Comparison of ENCODE assay signal across 12 mouse cellular contexts in genomic region chr10:127176756-127177155, GRCm38 (mm10). TPM values are rescaled to one million over a fixed set of nuclear protein-coding genes. Genes with fewer than 3 reads are reported as not detected.
A peak's percentile ranks its signal among the peaks of the same experiment; 100 is the strongest.
DNase-seq lines count a peak whose midpoint lies in the region; ATAC-seq and TF ChIP-seq lines count a peak whose summit lies in the region.
"Had no signal": no experiment of that assay in that cellular context is flagged by ENCODE, and none has a peak within 500 bp of the region (broad histone marks: within the 10 kb centered on the region; RNA-seq: fewer than 3 reads in every experiment).

No protein-coding gene starts in this region.

- H3K4me3 ChIP-seq in liver, embryonic 11.5 days (ENCODE audit: low read depth, low read length): 0 out of 2 replicates have a peak overlapping the region, but pooled peaks have one; percentile 19
- no peak overlapping the region for H3K4me3 ChIP-seq in liver, embryonic 14.5 days (ENCODE audit: insufficient read depth in 1 of 2, low read depth in 2 of 2, low read length in 2 of 2)
- H3K4me3 ChIP-seq: layer of hippocampus, adult 2 months had no signal

- H3K9ac ChIP-seq in liver, embryonic 11.5 days (ENCODE audit: low read depth, low read length): no peak overlapping the region
- no peak overlapping the region for H3K9ac ChIP-seq in liver, embryonic 14.5 days (replicated peaks)

- 11% methylated on average over 7 of the region's 7 CpGs for WGBS in liver, embryonic 11.5 days
- 5% methylated on average over 7 of the region's 7 CpGs for WGBS in liver, embryonic 14.5 days (ENCODE audit: insufficient replicate concordance)

- no peaks in the 10 kb centered on the region for H3K36me3 ChIP-seq in liver, embryonic 11.5 days (ENCODE audit: control insufficient read depth, insufficient read depth, low read length)
- H3K36me3 ChIP-seq in liver, embryonic 14.5 days (replicated peaks; ENCODE audit: control insufficient read depth, insufficient read depth, low read depth): no peaks in the 10 kb centered on the region

- H3K4me1 ChIP-seq in liver, embryonic 11.5 days (replicated peaks; ENCODE audit: control insufficient read depth, insufficient read depth, low read length): peaks cover 36% of the 10 kb centered on the region
- peaks cover 11% of the 10 kb centered on the region in 2 experiments for H3K4me1 ChIP-seq in liver, embryonic 14.5 days (replicated peaks; ENCODE audit: control insufficient read depth in 2 of 2, insufficient read depth in 2 of 2, low read length in 1 of 2)

- no peak for ATAC-seq in liver, embryonic 11.5 days (replicated peaks; ENCODE audit: low FRiP score)
- no peak for ATAC-seq in liver, embryonic 14.5 days (ENCODE audit: insufficient read depth)

- DNase-seq in heart, adult 11 months: peak; percentile 89
- DNase-seq in heart, postnatal 4 days: no peak
- DNase-seq in liver, embryonic 11.5 days (ENCODE audit: low spot score): peak; percentile 29
- DNase-seq in liver: no peak
- peak; percentile 1 for DNase-seq in NIH3T3 (ENCODE audit: low read depth)
- no peak for DNase-seq in liver, embryonic 14.5 days (ENCODE audit: low read depth in 3 of 3, low spot score in 3 of 3)
- no peak for DNase-seq in lung, adult 18-20 months
- no peak for DNase-seq in lung, postnatal 4 days
- DNase-seq: adrenal gland, adult 2 months; right cerebral cortex, postnatal 25 days had no signal

- TF ChIP-seq CTCF in liver, embryonic 14.5 days (IDR thresholded peaks at IDR 0.05; ENCODE audit: low read depth): no peak

- TF ChIP-seq EP300 in liver, embryonic 14.5 days (IDR thresholded peaks at IDR 0.05; ENCODE audit: low read depth): no peak

- peaks cover 50% of the 10 kb centered on the region for H3K27me3 ChIP-seq in liver, embryonic 11.5 days (replicated peaks; ENCODE audit: control insufficient read depth, insufficient read depth, low read length)
- H3K27me3 ChIP-seq in liver, embryonic 14.5 days (ENCODE audit: control insufficient read depth, insufficient read depth, low read length): peaks cover 46% of the 10 kb centered on the region

- no peak overlapping the region for H3K27ac ChIP-seq in liver, embryonic 11.5 days (ENCODE audit: low read depth, low read length)
- no peak overlapping the region for H3K27ac ChIP-seq in liver, embryonic 14.5 days

- peak overlapping the region; percentile 88 for H3K4me2 ChIP-seq in liver, embryonic 11.5 days
- peak overlapping the region; percentile 67 for H3K4me2 ChIP-seq in liver, embryonic 14.5 days (ENCODE audit: low read depth)

- H3K9me3 ChIP-seq in liver, embryonic 11.5 days (ENCODE audit: control insufficient read depth, low read length): no peaks in the 10 kb centered on the region
- no peaks in the 10 kb centered on the region for H3K9me3 ChIP-seq in liver, embryonic 14.5 days (ENCODE audit: control insufficient read depth, low read length)

RNA-seq across cellular contexts. Expression of gene Slc26a10, which starts 3.7 kb away (rescaled TPM):
- 10 to 100 TPM; 25.7 to 31.8 TPM for total RNA-seq in heart, postnatal 4 days (2021)
- polyA plus RNA-seq in liver, embryonic 11.5 days (2014; fragmentation: Nextera tagmentation; extraction: Ambion mirVana): 3.6 and 5.2 TPM in 2 replicates
- polyA plus RNA-seq in liver, embryonic 14.5 days (2012; rRNA removed): 1.5 and 1.7 TPM in 2 replicates
- 0.75 and 1.3 TPM in 2 replicates for polyA plus RNA-seq in liver, embryonic 14.5 days (2014; fragmentation: Nextera tagmentation; extraction: Ambion mirVana)

RNA-seq across cellular contexts. Expression of gene B4galnt1, which starts 11.7 kb away (rescaled TPM):
- 1 to 10 TPM; 2.2 to 2.7 TPM for total RNA-seq in heart, postnatal 4 days (2021)
- polyA plus RNA-seq in liver, embryonic 11.5 days (2014; fragmentation: Nextera tagmentation; extraction: Ambion mirVana): 21.6 and 26.3 TPM in 2 replicates
- polyA plus RNA-seq in liver, embryonic 14.5 days (2012; rRNA removed): 9.9 and 10.4 TPM in 2 replicates
- polyA plus RNA-seq in liver, embryonic 14.5 days (2014; fragmentation: Nextera tagmentation; extraction: Ambion mirVana): 14.6 and 17.1 TPM in 2 replicates

RNA-seq across cellular contexts. Expression of gene Arhgef25, which starts 13.1 kb away (rescaled TPM):
- 10 to 100 TPM; 19.9 to 21.0 TPM for total RNA-seq in heart, postnatal 4 days (2021)
- polyA plus RNA-seq in liver, embryonic 11.5 days (2014; fragmentation: Nextera tagmentation; extraction: Ambion mirVana): 28.3 and 30.2 TPM in 2 replicates
- polyA plus RNA-seq in liver, embryonic 14.5 days (2012; rRNA removed): 6.9 and 7.7 TPM in 2 replicates
- polyA plus RNA-seq in liver, embryonic 14.5 days (2014; fragmentation: Nextera tagmentation; extraction: Ambion mirVana): 3.4 and 4.8 TPM in 2 replicates
- total RNA-seq: neutrophil, adult 5-6 weeks had no signal

RNA-seq across cellular contexts. Expression of gene Dtx3, which starts 18.8 kb away (rescaled TPM):
- 10 to 100 TPM; 50.0 to 53.8 TPM for total RNA-seq in heart, postnatal 4 days (2021)
- polyA plus RNA-seq in liver, embryonic 11.5 days (2014; fragmentation: Nextera tagmentation; extraction: Ambion mirVana): 64.0 and 70.8 TPM in 2 replicates
- 35.9 and 38.6 TPM in 2 replicates for polyA plus RNA-seq in liver, embryonic 14.5 days (2012; rRNA removed)
- 11.2 and 15.0 TPM in 2 replicates for polyA plus RNA-seq in liver, embryonic 14.5 days (2014; fragmentation: Nextera tagmentation; extraction: Ambion mirVana)

RNA-seq across cellular contexts. Expression of gene Pip4k2c, which starts 34.6 kb away (rescaled TPM):
- 10 to 100 TPM; 25.7 to 26.6 TPM for total RNA-seq in heart, postnatal 4 days (2021)
- polyA plus RNA-seq in liver, embryonic 11.5 days (2014; fragmentation: Nextera tagmentation; extraction: Ambion mirVana): 43.1 and 43.4 TPM in 2 replicates
- polyA plus RNA-seq in liver, embryonic 14.5 days (2012; rRNA removed): 28.2 and 31.2 TPM in 2 replicates
- 25.7 and 31.1 TPM in 2 replicates for polyA plus RNA-seq in liver, embryonic 14.5 days (2014; fragmentation: Nextera tagmentation; extraction: Ambion mirVana)

Comparison
In these comparisons a context has a peak if more than half of its experiments do, and no peak if none do; other contexts are left out.
1. DNase-seq: peak in heart, adult 11 months (single experiment), liver, embryonic 11.5 days (single experiment) and NIH3T3 (single experiment); none in heart, postnatal 4 days (single experiment), liver (single experiment), liver, embryonic 14.5 days (0 of 3), lung, adult 18-20 months (0 of 2) and lung, postnatal 4 days (0 of 2).